Mouse (Mus musculus): Measurements from ENCODE around the gene Dolk.

The Dolk gene

GRCm38 (mm10) chr2:30251417-30252104, 34.6 kb downstream of the Dolk start:
- in situ Hi-C loops (cut with MboI, MseI) = no loop called here

GRCm38 (mm10) chr2:30250166-30251128, 35.7 kb downstream of the Dolk start:
- in situ Hi-C loops (cut with MboI, MseI) = no loop called here

- in situ Hi-C loops (cut with MboI, MseI) = loop anchor here in 1 of 2 experiments (5.0 to 10.0 kb wide), 2 partner anchors 57 to 1124 kb away; partner anchors contain the start of gene Setx
Measured at GRCm38 (mm10) chr2:30249182-30249581, 37.0 kb downstream of the Dolk start.

- in situ Hi-C loops (cut with MboI, MseI) = loop anchor here in 1 of 2 experiments (5.0 to 10.0 kb wide), 2 partner anchors 55 to 1123 kb away; partner anchors contain the start of gene Setx
Measured at GRCm38 (mm10) chr2:30247681-30248080, 38.5 kb downstream of the Dolk start.

- in situ Hi-C loops (cut with MboI, MseI) = loop anchor here in 1 of 2 experiments (5.0 to 10.0 kb wide), 2 partner anchors 55 to 1122 kb away; partner anchors contain the start of gene Setx
Measured at GRCm38 (mm10) chr2:30247036-30247435, 39.1 kb downstream of the Dolk start.

GRCm38 (mm10) chr2:30244595-30245178, 41.4 kb downstream of the Dolk start:
- in situ Hi-C loops (cut with MboI, MseI) = loop anchor here in 1 of 2 experiments (5.0 to 10.0 kb wide), 2 partner anchors 52 to 1120 kb away; partner anchors contain the start of gene Setx

- in situ Hi-C loops (cut with MboI, MseI) = loop anchor here in 1 of 2 experiments (10.0 kb wide), 1 partner anchor 1119 kb away; the partner anchor contains the start of gene Setx
Measured at GRCm38 (mm10) chr2:30243391-30243790, 42.7 kb downstream of the Dolk start.

- in situ Hi-C loops (cut with MboI, MseI) = loop anchor here in 1 of 2 experiments (10.0 kb wide), 1 partner anchor 1118 kb away; the partner anchor contains the start of gene Setx
Measured at GRCm38 (mm10) chr2:30242509-30242908, 43.6 kb downstream of the Dolk start.

GRCm38 (mm10) chr2:30240267-30240666, 45.9 kb downstream of the Dolk start, which contains the start of gene Gm28035:
Gm28035 (plus strand) TSS chr2:30240567.
- in situ Hi-C loops (cut with MboI, MseI) = loop anchor here in 1 of 2 experiments (10.0 kb wide), 1 partner anchor 1115 kb away; the partner anchor contains the start of gene Setx

GRCm38 (mm10) chr2:30239777-30240176, 46.4 kb downstream of the Dolk start:
- in situ Hi-C loops (cut with MboI, MseI) = loop anchor here in 1 of 2 experiments (10.0 kb wide), 1 partner anchor 1115 kb away; the partner anchor contains the start of gene Setx

GRCm38 (mm10) chr2:30238906-30239465, 47.1 kb downstream of the Dolk start:
- in situ Hi-C loops (cut with MboI, MseI) = no loop called here

GRCm38 (mm10) chr2:30237881-30238280, 48.3 kb downstream of the Dolk start:
- in situ Hi-C loops (cut with MboI, MseI) = no loop called here

- in situ Hi-C loops (cut with MboI, MseI) = no loop called here
Measured at GRCm38 (mm10) chr2:30237199-30237880, 48.8 kb downstream of the Dolk start, which contains the start of gene Lrrc8a. Lrrc8a (plus strand) TSS chr2:30237715.

- in situ Hi-C loops (cut with MboI, MseI) = no loop called here
Measured at GRCm38 (mm10) chr2:30236426-30237198, 49.5 kb downstream of the Dolk start.

- in situ Hi-C loops (cut with MboI, MseI) = no loop called here
Measured at GRCm38 (mm10) chr2:30235593-30235992, 50.5 kb downstream of the Dolk start.

Measured in T-helper 17 cell (primary cell).